16 mouse cellular contexts compared by ENCODE assay signal in the genomic region with DNA sequence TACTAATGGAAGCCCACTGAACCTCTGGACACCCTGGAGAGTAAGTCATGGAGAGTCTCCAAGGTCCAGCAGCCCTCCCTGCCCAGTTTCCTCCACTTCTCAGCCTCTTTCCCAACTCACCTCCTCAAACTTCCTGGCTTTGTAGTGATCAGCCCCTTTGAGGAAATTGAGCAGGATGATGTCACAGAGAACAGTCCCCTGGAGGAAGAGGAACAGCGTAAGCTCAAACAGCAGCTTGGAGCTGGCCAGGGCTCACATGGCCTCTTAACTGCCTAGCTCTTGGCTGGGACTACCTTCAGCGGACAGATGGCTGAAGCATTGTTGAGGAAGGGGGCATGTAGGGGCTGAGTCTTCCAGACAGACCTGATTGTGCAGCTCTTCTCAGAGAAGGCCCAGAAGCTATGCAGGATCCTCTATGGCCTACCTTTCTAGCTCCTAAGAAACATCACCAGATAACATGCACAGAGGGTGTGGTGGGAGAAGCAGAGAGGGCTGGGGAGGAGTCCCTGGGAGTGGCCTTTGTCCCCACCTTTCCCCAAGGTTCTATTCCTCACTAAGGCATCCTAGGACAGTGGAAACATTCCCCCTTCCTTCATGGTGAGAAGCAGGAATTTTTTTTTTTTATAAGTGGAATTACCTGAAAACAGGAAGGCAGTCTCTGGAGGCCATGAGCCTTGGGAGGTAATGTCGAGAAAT. TPM values are rescaled to one million over a fixed set of nuclear protein-coding genes. Genes with fewer than 3 reads are reported as not detected.
DNase-seq lines count a peak whose midpoint lies in the region; ATAC-seq and TF ChIP-seq lines count a peak whose summit lies in the region.
"Had no signal": no experiment of that assay in that cellular context is flagged by ENCODE, and none has a peak within 500 bp of the region (broad histone marks: within the 10 kb centered on the region; RNA-seq: fewer than 3 reads in every experiment).

No protein-coding gene starts in this region.

- peaks cover 6% of the 10 kb centered on the region for H3K4me1 ChIP-seq in lung, adult 2 months (ENCODE audit: control insufficient read depth, insufficient read depth, low read length)
- peaks cover 45% of the 10 kb centered on the region for H3K4me1 ChIP-seq in liver, embryonic 13.5 days (replicated peaks)
- H3K4me1 ChIP-seq in hindbrain, postnatal 0 days (ENCODE audit: insufficient read depth, low read length): no peaks in the 10 kb centered on the region
- H3K4me1 ChIP-seq: megakaryocyte, embryonic 14.5 days had no signal

- intact Hi-C loops in heart, postnatal 10 days (cut with DNase I): loop anchor here (10.0 kb wide), 1 partner anchor 165 kb away; a partner anchor contains a TSS
- intact Hi-C loops in gastrocnemius, postnatal 14 days (cut with DNase I; ENCODE audit: low total_unique reads): loop anchor here (10.0 kb wide), 1 partner anchor 135 kb away; no protein-coding TSS in a partner anchor

- peaks cover 11% of the 10 kb centered on the region; the same call in 1 of the 2 replicates for H3K27me3 ChIP-seq in liver, embryonic 13.5 days
- no peaks in the 10 kb centered on the region for H3K27me3 ChIP-seq in hindbrain, postnatal 0 days (ENCODE audit: insufficient read depth, low read length)

- H3K4me2 ChIP-seq in liver, embryonic 13.5 days: peak overlapping the region; percentile 4; the same call in 1 of the 2 replicates
- no peak overlapping the region for H3K4me2 ChIP-seq in hindbrain, postnatal 0 days (ENCODE audit: low read depth, low read length)

- no peaks in the 10 kb centered on the region for H3K9me3 ChIP-seq in liver, embryonic 13.5 days (replicated peaks)
- no peaks in the 10 kb centered on the region for H3K9me3 ChIP-seq in hindbrain, postnatal 0 days (ENCODE audit: low read length)
- H3K9me3 ChIP-seq: megakaryocyte, embryonic 14.5 days had no signal

- TF ChIP-seq CTCF in lung, adult 2 months (IDR thresholded peaks at IDR 0.05; ENCODE audit: insufficient read depth, low read length): no peak
- TF ChIP-seq CTCF in hindbrain, postnatal 0 days (IDR thresholded peaks at IDR 0.05; ENCODE audit: low read depth): no peak

- no peaks in the 10 kb centered on the region for H3K36me3 ChIP-seq in liver, embryonic 13.5 days
- no peaks in the 10 kb centered on the region for H3K36me3 ChIP-seq in hindbrain, postnatal 0 days (ENCODE audit: insufficient read depth, low read length)

- ATAC-seq in liver, embryonic 13.5 days (ENCODE audit: low read depth): peak; percentile 68
- ATAC-seq in hindbrain, postnatal 0 days: no peak
- ATAC-seq: activated CD4-positive, CD25-positive, alpha-beta regulatory T cell, adult 4 months had no signal

- peak overlapping the region; percentile 20 for H3K27ac ChIP-seq in liver, embryonic 13.5 days
- no peak overlapping the region for H3K27ac ChIP-seq in hindbrain, postnatal 0 days

- H3K9ac ChIP-seq in liver, embryonic 13.5 days: peak overlapping the region; percentile 19; the same call in 1 of the 2 replicates
- H3K9ac ChIP-seq in hindbrain, postnatal 0 days (replicated peaks; ENCODE audit: low read length): no peak overlapping the region

- TF ChIP-seq POLR2A in lung, adult 2 months (IDR thresholded peaks at IDR 0.05; ENCODE audit: borderline replicate concordance, extremely low read depth, low read depth, low read length): no peak

- peak; percentile 9 to 14 for DNase-seq in lung, adult 18-20 months
- no peak for DNase-seq in lung, adult 2 months
- DNase-seq in heart, postnatal 10 days: peak; percentile 40
- DNase-seq in liver, embryonic 13.5 days: no peak
- no peak for DNase-seq in left cerebral cortex, adult 9 months (ENCODE audit: low spot score in 2 of 2)
- DNase-seq in right cerebral cortex, postnatal 4 days: no peak
- DNase-seq in gastrocnemius, postnatal 14 days: no peak
- no peak for DNase-seq in hindbrain, postnatal 0 days (ENCODE audit: low spot score)
- DNase-seq: cerebellum, adult 11-12 months; right cerebral cortex, postnatal 14 days; thymus, postnatal 14 days had no signal

- 41% methylated on average over 3 of the region's 3 CpGs for WGBS in lung, adult 2 months
- 64% methylated on average over 3 of the region's 3 CpGs for WGBS in liver, embryonic 13.5 days (ENCODE audit: insufficient replicate concordance)
- WGBS in hindbrain, postnatal 0 days: 82% methylated on average over 3 of the region's 3 CpGs

- no peak overlapping the region for H3K4me3 ChIP-seq in lung, adult 2 months (replicated peaks; ENCODE audit: extremely low read depth, low read depth, low read length)
- no peak overlapping the region for H3K4me3 ChIP-seq in liver, embryonic 13.5 days (replicated peaks)
- no peak overlapping the region for H3K4me3 ChIP-seq in hindbrain, postnatal 0 days (ENCODE audit: low read length)
- H3K4me3 ChIP-seq: megakaryocyte, embryonic 14.5 days had no signal

RNA-seq across cellular contexts. Expression of a gene that starts 11.6 kb away (rescaled TPM):
- polyA plus RNA-seq in lung, adult 2 months (2012; rRNA removed): not detected in 2 replicates
- total RNA-seq in heart, postnatal 10 days (2021): not detected
- polyA plus RNA-seq in liver, embryonic 13.5 days (2015; fragmentation: Nextera tagmentation; extraction: Ambion mirVana): 6.3 and 6.5 TPM in 2 replicates
- not detected for total RNA-seq in gastrocnemius, postnatal 14 days (2021)
- not detected in 2 replicates for total RNA-seq in hindbrain, postnatal 0 days (2014; rRNA removed)
- not detected in 2 replicates for polyA plus RNA-seq in hindbrain, postnatal 0 days (2015; fragmentation: Nextera tagmentation; extraction: Ambion mirVana)
- total RNA-seq: heart, adult 18-20 months; layer of hippocampus, postnatal 10 days had no signal
- polyA plus RNA-seq: activated CD4-positive, CD25-positive, alpha-beta regulatory T cell, adult 4 months; neural tube, embryonic 11.5 days had no signal

RNA-seq across cellular contexts. Expression of a gene that starts 19.4 kb away (rescaled TPM):
- polyA plus RNA-seq in lung, adult 2 months (2012; rRNA removed): 0.15 and 1.2 TPM in 2 replicates
- total RNA-seq in heart, postnatal 10 days (2021): under 1 TPM in 1 of 2 experiments, not detected in 1; 0.55 TPM
- polyA plus RNA-seq in liver, embryonic 13.5 days (2015; fragmentation: Nextera tagmentation; extraction: Ambion mirVana): 59.8 and 60.0 TPM in 2 replicates
- total RNA-seq in gastrocnemius, postnatal 14 days (2021): under 1 TPM in 1 of 2 experiments, not detected in 1; 0.29 TPM
- total RNA-seq in hindbrain, postnatal 0 days (2014; rRNA removed): not detected in 2 replicates
- not detected in 2 replicates for polyA plus RNA-seq in hindbrain, postnatal 0 days (2015; fragmentation: Nextera tagmentation; extraction: Ambion mirVana)
- total RNA-seq: heart, adult 18-20 months; layer of hippocampus, postnatal 10 days had no signal
- polyA plus RNA-seq: neural tube, embryonic 11.5 days had no signal

RNA-seq across cellular contexts. Expression of a gene that starts 37.4 kb away (rescaled TPM):
- 72.9 and 97.8 TPM in 2 replicates for polyA plus RNA-seq in lung, adult 2 months (2012; rRNA removed)
- 10 to 100 TPM; 68.5 to 69.0 TPM for total RNA-seq in heart, postnatal 10 days (2021)
- polyA plus RNA-seq in liver, embryonic 13.5 days (2015; fragmentation: Nextera tagmentation; extraction: Ambion mirVana): 199 and 216 TPM in 2 replicates
- 10 to 100 TPM; 34.0 to 44.2 TPM for total RNA-seq in gastrocnemius, postnatal 14 days (2021)
- 178 and 196 TPM in 2 replicates for total RNA-seq in hindbrain, postnatal 0 days (2014; rRNA removed)
- polyA plus RNA-seq in hindbrain, postnatal 0 days (2015; fragmentation: Nextera tagmentation; extraction: Ambion mirVana): 141 and 142 TPM in 2 replicates

RNA-seq across cellular contexts. Expression of a gene that starts 37.6 kb away (rescaled TPM):
- 0.20 and 0.27 TPM in 2 replicates for polyA plus RNA-seq in lung, adult 2 months (2012; rRNA removed)
- under 1 TPM; 0.24 to 0.42 TPM for total RNA-seq in heart, postnatal 10 days (2021)
- polyA plus RNA-seq in liver, embryonic 13.5 days (2015; fragmentation: Nextera tagmentation; extraction: Ambion mirVana): 0.23 and 0.27 TPM in 2 replicates
- under 1 TPM; 0.89 to 0.92 TPM for total RNA-seq in gastrocnemius, postnatal 14 days (2021)
- 1.1 and 1.7 TPM in 2 replicates for total RNA-seq in hindbrain, postnatal 0 days (2014; rRNA removed)
- 2.6 and 3.3 TPM in 2 replicates for polyA plus RNA-seq in hindbrain, postnatal 0 days (2015; fragmentation: Nextera tagmentation; extraction: Ambion mirVana)

RNA-seq across cellular contexts. Expression of a gene that starts 48.2 kb away (rescaled TPM):
- 208 and 218 TPM in 2 replicates for polyA plus RNA-seq in lung, adult 2 months (2012; rRNA removed)
- total RNA-seq in heart, postnatal 10 days (2021): 100 to 1,000 TPM; 100 to 108 TPM
- 3.4 and 4.9 TPM in 2 replicates for polyA plus RNA-seq in liver, embryonic 13.5 days (2015; fragmentation: Nextera tagmentation; extraction: Ambion mirVana)
- 10 to 100 TPM; 47.3 to 48.5 TPM for total RNA-seq in gastrocnemius, postnatal 14 days (2021)
- total RNA-seq in hindbrain, postnatal 0 days (2014; rRNA removed): 70.0 and 113 TPM in 2 replicates
- polyA plus RNA-seq in hindbrain, postnatal 0 days (2015; fragmentation: Nextera tagmentation; extraction: Ambion mirVana): 17.4 and 19.3 TPM in 2 replicates

Comparison
In these comparisons a context has a peak if more than half of its experiments do, and no peak if none do; other contexts are left out.
1. DNase-seq: peak in lung, adult 18-20 months (2 of 2) and heart, postnatal 10 days (2 of 2); none in lung, adult 2 months (single experiment), liver, embryonic 13.5 days (single experiment), left cerebral cortex, adult 9 months (0 of 2), right cerebral cortex, postnatal 4 days (single experiment), gastrocnemius, postnatal 14 days (single experiment) and hindbrain, postnatal 0 days (single experiment).